Mouse (Mus musculus) C2C12 (cell line): Measurements from ENCODE around the gene Tmed3. TPM values are rescaled to one million over a fixed set of nuclear protein-coding genes. Genes with fewer than 3 reads are reported as not detected.

Experiments used
- H3K27me3 ChIP-seq: one replicate; pipeline ENCODE4 v1.6.1; 2011; ENCODE audit not compliant: control insufficient read depth, insufficient read depth, insufficient read length
- H3K36me3 ChIP-seq: one replicate; pipeline ENCODE4 v1.6.1; 2011; ENCODE audit not compliant: control insufficient read depth, insufficient read depth
- H3K4me3 ChIP-seq: one replicate; pipeline ENCODE4 v1.5.1; 2011; ENCODE audit warnings: mild to moderate bottlenecking, control low read depth; ENCODE audit not compliant: poor library complexity, insufficient read depth, severe bottlenecking
- H3K79me2 ChIP-seq: one replicate; pipeline ENCODE4 v1.6.1; 2011; ENCODE audit not compliant: control insufficient read depth, insufficient read depth
- H3K79me3 ChIP-seq: one replicate; pipeline ENCODE4 v1.6.1; 2011; ENCODE audit warnings: low read depth, control low read depth
- H3ac ChIP-seq: one replicate; pipeline ENCODE3; 2011; ENCODE audit warnings: low read depth; ENCODE audit not compliant: control insufficient read depth, insufficient read length
- CEBPB ChIP-seq: IDR thresholded peaks from one replicate; pipeline ENCODE4 v1.6.1; 2011; ENCODE audit warnings: low read depth, mild to moderate bottlenecking, control low read depth, moderate library complexity
- CTCF ChIP-seq: IDR thresholded peaks from one replicate; pipeline ENCODE4 v1.5.1; 2011; ENCODE audit not compliant: control insufficient read depth, insufficient read depth, insufficient read length
- FOSL1 ChIP-seq: IDR thresholded peaks from one replicate; pipeline ENCODE4 v1.8.0; 2011; ENCODE audit warnings: mild to moderate bottlenecking, low read length; ENCODE audit not compliant: poor library complexity, insufficient read depth, severe bottlenecking
- MAX ChIP-seq: IDR thresholded peaks from one replicate; pipeline ENCODE4 v1.6.1; 2011; ENCODE audit warnings: mild to moderate bottlenecking, control low read depth
- MYOD1 ChIP-seq: IDR thresholded peaks from one replicate; pipeline ENCODE4 v1.6.1; 2011; ENCODE audit warnings: low read depth; ENCODE audit not compliant: control insufficient read depth, insufficient read length
- MYOG ChIP-seq: IDR thresholded peaks from one replicate; pipeline ENCODE4 v1.6.1; 2011; ENCODE audit not compliant: control insufficient read depth, insufficient read length; ENCODE audit errors: extremely low read depth
- USF1 ChIP-seq: IDR thresholded peaks from one replicate; pipeline ENCODE4 v1.6.1; 2011; ENCODE audit warnings: low read depth, mild to moderate bottlenecking, control low read depth, moderate library complexity
- polyA plus RNA-seq: library from polyadenylated mRNA; unstranded; fragments of >200 nt; fragmentation: generic; extraction: Trizol; gene quantifications from one replicate; pipeline ENCODE4 v1.2.1, GENCODE M21; 2012; ENCODE audit warnings: missing spikeins

Gene Tmed3
- polyA plus RNA-seq, 1 experiment = 75.1 TPM

DNA sequence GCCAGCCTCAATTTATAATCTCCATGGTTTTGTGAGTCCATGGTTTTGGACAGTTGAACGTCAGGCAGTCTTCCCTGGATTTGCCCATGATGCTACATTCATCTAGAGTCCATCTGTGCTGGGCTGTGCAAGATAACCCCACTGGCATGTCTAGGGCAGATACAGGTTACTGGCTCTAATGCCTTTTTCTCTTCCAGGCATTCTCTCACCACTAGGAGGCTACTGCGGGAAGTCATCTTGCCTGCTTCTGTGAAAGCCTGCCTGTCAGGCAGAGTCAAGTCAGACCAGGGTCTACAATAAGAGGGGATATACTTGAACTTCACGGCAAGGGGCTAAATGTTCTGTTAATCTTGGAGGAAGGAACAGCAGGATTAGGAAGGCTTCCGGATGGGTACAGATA is 2.0 kb upstream of the Tmed3 start:
- no peak overlapping the region for H3ac ChIP-seq
- no peaks in the 10 kb centered on the region for H3K36me3 ChIP-seq
- no peaks in the 10 kb centered on the region for H3K79me3 ChIP-seq
- no peaks in the 10 kb centered on the region for H3K27me3 ChIP-seq
- H3K79me2 ChIP-seq = peaks cover 9% of the 10 kb centered on the region
- H3K4me3 ChIP-seq = no peak overlapping the region
- TF ChIP-seq USF1 = no peak
- no peak for TF ChIP-seq FOSL1
- TF ChIP-seq MYOG = no peak
- TF ChIP-seq CTCF = no peak
- TF ChIP-seq MAX = no peak
- no peak for TF ChIP-seq MYOD1
- TF ChIP-seq CEBPB = no peak

DNA sequence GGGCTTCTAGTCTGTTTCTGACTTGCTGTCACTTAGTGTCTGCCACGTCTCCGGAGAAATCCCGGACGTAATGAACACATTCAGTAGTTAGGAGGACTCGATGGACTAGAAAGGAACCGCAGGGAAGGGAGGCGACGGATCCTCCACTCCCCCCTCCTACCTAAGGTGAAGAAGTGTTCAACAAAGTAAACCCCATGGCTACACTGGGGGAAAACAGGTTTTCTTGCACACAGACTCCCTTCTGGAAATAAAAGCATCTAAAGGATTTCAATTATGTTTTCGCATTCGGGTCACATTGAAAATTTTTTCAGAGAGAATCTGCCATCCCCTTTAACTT is 297 bp upstream of the Tmed3 start:
- peak overlapping the region; percentile 72 for H3ac ChIP-seq
- peaks cover 12% of the 10 kb centered on the region for H3K36me3 ChIP-seq
- no peak for TF ChIP-seq MAX
- TF ChIP-seq FOSL1 = no peak
- no peak for TF ChIP-seq MYOG
- no peak for TF ChIP-seq MYOD1
- no peak for TF ChIP-seq CEBPB
- no peak for TF ChIP-seq USF1
- no peak for TF ChIP-seq CTCF
- H3K4me3 ChIP-seq = no peak overlapping the region
- no peaks in the 10 kb centered on the region for H3K27me3 ChIP-seq
- H3K79me3 ChIP-seq = no peaks in the 10 kb centered on the region
- H3K79me2 ChIP-seq = peaks cover 9% of the 10 kb centered on the region

DNA sequence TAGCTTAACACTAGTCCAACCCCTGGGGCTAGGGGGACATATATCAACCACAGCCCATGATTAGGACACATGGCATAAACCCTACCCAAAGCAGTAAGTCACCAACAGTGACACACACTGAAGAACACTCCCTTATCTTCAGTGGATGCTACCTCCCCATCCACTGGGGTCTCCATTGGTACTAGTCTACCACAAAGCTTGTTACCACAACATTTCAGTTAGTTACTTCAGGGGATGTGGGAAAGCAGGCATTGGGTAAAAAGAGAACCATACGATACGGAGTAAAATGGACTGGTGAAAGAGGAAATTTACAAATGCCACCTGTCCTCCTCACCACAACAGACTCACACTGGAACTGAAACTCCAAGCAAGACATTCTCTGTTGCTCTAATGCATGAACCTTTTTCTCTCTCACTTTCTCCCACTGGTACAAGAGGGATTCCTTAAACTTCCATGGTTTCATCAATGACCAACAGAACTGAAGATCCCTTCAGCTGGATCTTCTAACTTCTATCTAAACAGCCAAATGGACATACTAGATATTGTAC is 3.9 kb downstream of the Tmed3 start:
- Histone ChIP-seq H3K36me3 (peaks cover 13% of the 10 kb centered on the region), H3ac (no peak overlapping the region), H3K4me3 (no peak overlapping the region), H3K79me2 (peaks cover 9% of the 10 kb centered on the region), H3K79me3 (no peaks in the 10 kb centered on the region), H3K27me3 (no peaks in the 10 kb centered on the region)
- TF ChIP-seq CEBPB = no peak
- TF ChIP-seq FOSL1 = no peak
- TF ChIP-seq MAX = no peak
- no peak for TF ChIP-seq MYOD1
- TF ChIP-seq MYOG = no peak
- no peak for TF ChIP-seq USF1
- no peak for TF ChIP-seq CTCF

DNA sequence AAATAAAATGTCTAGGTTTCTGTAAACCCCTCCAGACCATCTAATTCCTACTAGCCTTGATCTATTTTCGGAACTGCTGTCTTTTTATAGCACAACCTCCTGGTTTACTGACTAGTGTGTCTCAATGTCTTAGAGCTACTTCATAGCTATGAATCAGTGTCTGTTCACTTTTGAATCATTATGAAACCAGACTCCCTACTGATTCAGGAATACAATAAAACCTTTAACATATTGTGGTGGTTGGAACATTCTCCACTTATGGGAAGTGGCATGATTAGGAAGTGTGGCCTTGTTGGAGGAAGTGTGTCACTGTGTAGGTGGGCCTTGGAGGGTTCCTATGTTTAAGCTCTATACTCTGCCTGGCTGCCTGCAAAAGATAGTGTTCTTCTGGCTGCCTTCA is 9.7 kb downstream of the Tmed3 start:
- H3K27me3 ChIP-seq = no peaks in the 10 kb centered on the region
- H3ac ChIP-seq = no peak overlapping the region
- TF ChIP-seq CTCF (no peak), MYOG (no peak), CEBPB (no peak), MYOD1 (no peak), FOSL1 (no peak), MAX (no peak), USF1 (no peak)
- H3K79me2 ChIP-seq = no peaks in the 10 kb centered on the region
- no peak overlapping the region for H3K4me3 ChIP-seq
- H3K79me3 ChIP-seq = no peaks in the 10 kb centered on the region
- peaks cover 1% of the 10 kb centered on the region for H3K36me3 ChIP-seq

DNA sequence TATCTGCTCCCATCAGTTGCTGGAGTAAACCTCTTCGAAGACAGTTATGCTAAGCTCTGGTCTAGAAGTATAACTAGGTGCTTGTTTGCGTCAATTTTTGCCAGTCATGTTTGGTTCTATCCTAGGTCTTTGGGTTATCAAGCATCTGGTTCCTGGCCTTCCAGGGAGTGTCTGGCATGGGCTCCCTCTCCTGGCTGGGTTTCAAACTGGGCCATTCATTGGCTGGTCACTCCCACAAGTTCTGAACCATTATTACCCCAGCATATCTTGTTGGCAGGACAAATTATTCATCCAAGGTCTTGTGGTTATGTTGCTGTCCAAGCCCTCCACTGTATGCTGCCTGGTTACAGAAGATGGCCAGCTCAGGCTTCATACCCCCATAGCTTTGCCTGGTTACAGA is 11.2 kb downstream of the Tmed3 start:
- no peaks in the 10 kb centered on the region for H3K79me2 ChIP-seq
- no peaks in the 10 kb centered on the region for H3K27me3 ChIP-seq
- no peaks in the 10 kb centered on the region for H3K79me3 ChIP-seq
- no peak overlapping the region for H3ac ChIP-seq
- H3K36me3 ChIP-seq = no peaks in the 10 kb centered on the region
- no peak overlapping the region for H3K4me3 ChIP-seq
- TF ChIP-seq MYOD1 (no peak), CTCF (no peak), MYOG (no peak), FOSL1 (no peak), USF1 (no peak), MAX (no peak), CEBPB (no peak)

DNA sequence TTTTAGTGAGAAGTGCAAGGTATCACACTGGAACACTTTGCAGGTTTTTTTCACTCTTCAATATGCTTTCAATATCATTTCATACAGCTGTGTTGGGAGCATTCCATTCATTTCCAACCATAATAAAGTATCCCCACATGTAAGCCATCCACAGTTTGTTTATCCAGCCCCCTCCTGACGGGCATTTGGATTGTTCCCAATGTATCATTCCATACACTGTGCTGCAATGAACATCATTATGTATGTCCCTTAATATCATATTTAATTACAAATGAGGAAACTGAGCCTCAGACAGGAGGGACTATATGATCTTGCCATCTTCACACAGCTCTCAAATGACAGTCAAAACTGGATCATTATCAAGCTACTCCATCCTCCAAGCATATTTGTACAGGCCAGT is 15.7 kb downstream of the Tmed3 start:
- no peaks in the 10 kb centered on the region for H3K27me3 ChIP-seq
- H3K4me3 ChIP-seq = no peak overlapping the region
- no peak overlapping the region for H3ac ChIP-seq
- TF ChIP-seq USF1 (no peak), MYOG (no peak), MYOD1 (no peak)
- no peaks in the 10 kb centered on the region for H3K36me3 ChIP-seq
- H3K79me3 ChIP-seq = no peaks in the 10 kb centered on the region
- no peaks in the 10 kb centered on the region for H3K79me2 ChIP-seq
